Mouse (Mus musculus) neural tube, embryonic 11.5 days (tissue): ENCODE measurements around the gene Cd79a. TPM values are rescaled to one million over a fixed set of nuclear protein-coding genes. Genes with fewer than 3 reads are reported as not detected.

Experiments
- polyA plus RNA-seq: library from polyadenylated mRNA; unstranded; fragments of >200 nt; fragmentation: Nextera tagmentation; extraction: Ambion mirVana; gene quantifications from 2 replicates; pipeline ENCODE4 v1.2.1, GENCODE M21; 2014

The Cd79a gene
- polyA plus RNA-seq, 1 experiment from 2014 or later = 0.27 TPM

Other genes with a start within 250 kb of the Cd79a start
- not detected in 2 replicates for gene Tex101, start 220.7 kb upstream of the Cd79a start, polyA plus RNA-seq
- gene BC049730, start 188.1 kb upstream of the Cd79a start, polyA plus RNA-seq = not detected in 2 replicates
- gene Gm4763, start 170.5 kb upstream of the Cd79a start, polyA plus RNA-seq = not detected in 2 replicates
- not detected in 2 replicates for gene Cd177, start 137.1 kb upstream of the Cd79a start, polyA plus RNA-seq
- gene Ceacam10, start 120.2 kb upstream of the Cd79a start, polyA plus RNA-seq = not detected in 2 replicates
- gene Gm9844, start 35.2 kb upstream of the Cd79a start, polyA plus RNA-seq = 21.0 and 23.9 TPM in 2 replicates
- gene Lypd4, start 27.4 kb upstream of the Cd79a start, polyA plus RNA-seq = not detected in 2 replicates
- gene Dmrtc2, start 27.3 kb upstream of the Cd79a start, polyA plus RNA-seq = not detected in 2 replicates
- gene Rps19, start 13.0 kb upstream of the Cd79a start, polyA plus RNA-seq = 1,782 and 1,828 TPM in 2 replicates
- 52.3 and 56.5 TPM in 2 replicates for gene Arhgef1, start 5.5 kb downstream of the Cd79a start, polyA plus RNA-seq
- gene Gm4881, start 47.1 kb downstream of the Cd79a start, polyA plus RNA-seq = 0.28 and 0.86 TPM in 2 replicates
- 111 and 118 TPM in 2 replicates for gene Rabac1, start 75.4 kb downstream of the Cd79a start, polyA plus RNA-seq
- 50.6 and 59.9 TPM in 2 replicates for gene Atp1a3, start 108.6 kb downstream of the Cd79a start, polyA plus RNA-seq
- gene Grik5, start 175.0 kb downstream of the Cd79a start, polyA plus RNA-seq = 8.9 and 9.6 TPM in 2 replicates
- gene Zfp574, start 175.2 kb downstream of the Cd79a start, polyA plus RNA-seq = 29.3 and 29.6 TPM in 2 replicates